Mouse (Mus musculus) midbrain, embryonic 12.5 days (tissue): ENCODE results near the gene Tusc1. TPM values are rescaled to one million over a fixed set of nuclear protein-coding genes. Genes with fewer than 3 reads are reported as not detected.

Source experiments
- ATAC-seq: fragments of 200-750 bp; cut with Nextera tagmentation; 2 replicates; pipeline ENCODE4 v1.8.0; 2017; ENCODE audit warnings: low read depth, moderate TSS enrichment, moderate library complexity; ENCODE audit not compliant: low FRiP score
- H3K27ac ChIP-seq: fragments of 300-500 bp; sonication (generic); replicated peaks from 2 replicates; pipeline ENCODE4 v1.5.1; 2016; ENCODE audit warnings: mild to moderate bottlenecking
- H3K27me3 ChIP-seq: fragments of 300-500 bp; sonication (generic); 2 replicates; pipeline ENCODE4 v1.6.1; 2016; ENCODE audit warnings: mild to moderate bottlenecking
- H3K36me3 ChIP-seq: fragments of 300-500 bp; sonication (generic); 2 replicates; pipeline ENCODE4 v1.6.1; 2016
- H3K4me1 ChIP-seq: fragments of 300-500 bp; sonication (generic); 2 replicates; pipeline ENCODE4 v1.6.1; 2016
- H3K4me2 ChIP-seq: fragments of 300-500 bp; sonication (generic); replicated peaks from 2 replicates; pipeline ENCODE4 v1.6.1; 2016; ENCODE audit warnings: mild to moderate bottlenecking, moderate library complexity
- H3K4me3 ChIP-seq: fragments of 300-500 bp; sonication (generic); 2 replicates; pipeline ENCODE4 v1.5.1; 2016; ENCODE audit warnings: mild to moderate bottlenecking
- H3K9ac ChIP-seq: fragments of 300-500 bp; sonication (generic); replicated peaks from 2 replicates; pipeline ENCODE4 v1.6.1; 2016; ENCODE audit warnings: mild to moderate bottlenecking, moderate library complexity
- H3K9me3 ChIP-seq: fragments of 300-500 bp; sonication (generic); 2 replicates; pipeline ENCODE4 v1.6.1; 2016; ENCODE audit warnings: mild to moderate bottlenecking
- whole genome bisulfite sequencing: fragments of 180-500 bp; shearing (Covaris S2); methylation state at CpG from one replicate; pipeline ENCODE4 v1.1.7; 2016; 5-methylcytosine and 5-hydroxymethylcytosine counted together
- polyA plus RNA-seq: library from polyadenylated mRNA; unstranded; fragments of >200 nt; fragmentation: Nextera tagmentation; extraction: Ambion mirVana; gene quantifications from 2 replicates; pipeline ENCODE4 v1.2.1, GENCODE M21; 2016

Tusc1 gene
- polyA plus RNA-seq = 9.1 and 11.0 TPM in 2 replicates

DNA sequence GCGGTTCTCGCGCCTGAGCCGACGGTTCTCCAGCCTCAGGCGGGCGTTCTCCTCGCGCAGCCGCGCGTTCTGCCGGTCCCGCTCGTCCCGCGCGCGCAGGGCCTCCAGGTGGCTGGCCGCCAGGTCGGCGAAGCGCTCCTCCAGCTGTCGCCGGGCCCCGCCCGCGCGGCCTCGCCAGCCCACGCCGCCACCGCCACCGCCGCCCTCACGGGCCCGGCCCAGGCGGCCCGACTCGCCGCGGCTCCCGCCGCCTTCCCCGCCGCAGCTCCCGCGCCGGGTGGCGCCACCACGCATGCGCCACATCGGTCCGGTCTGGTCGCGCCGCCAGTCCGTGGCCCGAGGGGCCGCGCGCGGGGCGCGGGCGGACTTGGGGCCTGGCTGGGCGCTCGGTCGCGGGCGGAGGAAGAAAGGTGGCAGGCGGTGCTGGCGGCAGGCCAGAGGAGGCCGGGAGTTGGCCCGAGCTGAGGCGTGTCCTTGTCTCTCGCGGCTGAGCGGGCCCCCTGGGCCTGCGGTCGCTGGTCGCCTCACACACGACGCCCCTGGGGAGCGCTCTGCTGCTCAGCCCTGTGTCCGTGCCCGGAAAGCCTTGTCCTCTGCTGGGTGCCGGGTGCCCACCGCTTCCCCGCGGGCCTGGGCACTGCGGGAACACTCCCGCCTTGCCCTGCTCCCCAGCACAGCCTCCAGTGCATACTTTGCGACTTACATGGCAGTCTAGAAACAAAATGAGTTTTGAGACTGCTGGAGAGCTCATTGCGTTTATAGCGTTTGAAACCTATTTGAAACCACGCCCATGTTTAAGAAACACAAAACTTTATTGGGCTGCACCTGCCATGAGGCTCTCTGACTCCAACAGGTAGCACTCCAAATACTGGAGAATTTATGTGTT lies at the start of gene Tusc1:
TSS of gene Tusc1 (minus strand) at position 394 of the 886 bp plus-strand sequence.
- Histone ChIP-seq H3K36me3 (no peaks in the 10 kb centered on the region), H3K27ac (peak within 1 kb of the TSS; percentile 93), H3K9ac (peak within 1 kb of the TSS; percentile 88), H3K4me1 (no peaks in the 10 kb centered on the region), H3K27me3 (no peaks in the 10 kb centered on the region), H3K9me3 (no peaks in the 10 kb centered on the region), H3K4me2 (peak within 1 kb of the TSS; percentile 83), H3K4me3 (peak within 1 kb of the TSS; percentile 75)
- peak; percentile 88 for ATAC-seq
- WGBS = under 1% methylated on average over 58 of the region's 97 CpGs

- Histone ChIP-seq H3K27me3 (no peaks in the 10 kb centered on the region), H3K36me3 (no peaks in the 10 kb centered on the region), H3K4me1 (no peaks in the 10 kb centered on the region), H3K9ac (no peak overlapping the region), H3K4me3 (no peak overlapping the region), H3K4me2 (no peak overlapping the region), H3K27ac (no peak overlapping the region), H3K9me3 (no peaks in the 10 kb centered on the region)
- ATAC-seq = no peak
- 75% methylated on average over 2 of the region's 2 CpGs for WGBS
Measured at GRCm38 (mm10) chr4:93352930-93353329, 17.6 kb upstream of the Tusc1 start.

DNA sequence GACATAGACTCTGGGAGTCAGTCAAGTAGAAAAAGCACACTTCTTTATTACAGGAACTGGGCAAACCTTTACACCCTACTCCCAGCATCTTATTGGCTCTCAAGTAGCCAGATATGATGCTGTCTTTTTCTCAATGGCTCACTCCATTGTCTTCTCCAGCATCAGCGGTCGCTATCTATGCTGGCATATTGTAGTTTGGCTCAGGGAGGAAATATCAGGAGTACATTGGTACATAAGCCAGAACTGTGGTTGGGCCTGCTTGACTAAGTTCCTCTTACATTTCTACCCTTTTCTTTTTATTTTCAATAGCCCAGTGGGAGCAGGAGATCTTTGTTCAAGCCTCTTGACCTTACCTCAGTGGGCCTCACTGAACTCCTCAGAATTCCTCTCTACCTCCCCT lies 9.0 kb upstream of the Tusc1 start:
- Histone ChIP-seq H3K9me3 (no peaks in the 10 kb centered on the region), H3K36me3 (no peaks in the 10 kb centered on the region), H3K27me3 (no peaks in the 10 kb centered on the region), H3K4me2 (no peak overlapping the region), H3K27ac (no peak overlapping the region), H3K4me3 (no peak overlapping the region), H3K4me1 (no peaks in the 10 kb centered on the region), H3K9ac (no peak overlapping the region)
- WGBS = 96% methylated on average over 2 of the region's 2 CpGs
- ATAC-seq = no peak

GRCm38 (mm10) chr4:93341568-93341967 lies 6.3 kb upstream of the Tusc1 start:
- Histone ChIP-seq H3K4me1 (no peaks in the 10 kb centered on the region), H3K27ac (no peak overlapping the region), H3K4me2 (no peak overlapping the region), H3K9ac (no peak overlapping the region), H3K9me3 (no peaks in the 10 kb centered on the region), H3K36me3 (no peaks in the 10 kb centered on the region), H3K27me3 (no peaks in the 10 kb centered on the region), H3K4me3 (no peak overlapping the region)
- ATAC-seq = no peak

DNA sequence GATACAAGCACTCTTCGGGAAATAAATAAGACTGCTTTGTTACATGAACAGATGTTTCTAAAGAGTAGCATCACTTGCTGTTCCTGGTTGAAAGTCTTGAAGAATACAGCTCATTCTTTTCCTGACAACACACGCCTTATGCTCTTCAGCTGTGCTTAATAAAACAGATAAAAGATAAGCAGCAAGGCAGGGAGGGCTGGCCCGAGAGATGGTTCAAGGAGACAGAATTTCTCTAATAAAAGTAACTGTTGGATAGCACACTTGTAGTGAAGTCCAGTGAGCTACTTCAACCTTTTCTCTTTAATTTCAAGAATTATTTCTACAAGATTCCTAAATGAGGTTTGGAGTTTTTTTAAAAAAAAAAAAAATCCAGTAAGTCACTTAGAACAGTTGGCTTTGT lies 2.7 kb upstream of the Tusc1 start:
- Histone ChIP-seq H3K9me3 (no peaks in the 10 kb centered on the region), H3K9ac (no peak overlapping the region), H3K27me3 (no peaks in the 10 kb centered on the region), H3K4me3 (no peak overlapping the region), H3K36me3 (no peaks in the 10 kb centered on the region), H3K4me2 (no peak overlapping the region), H3K4me1 (no peaks in the 10 kb centered on the region), H3K27ac (no peak overlapping the region)
- WGBS = 84% methylated on average over 3 of the region's 3 CpGs
- ATAC-seq = no peak

- H3K27ac ChIP-seq = peak overlapping the region; percentile 93
- H3K4me3 ChIP-seq = peak overlapping the region; percentile 75
- ATAC-seq = peak; percentile 89
- H3K27me3 ChIP-seq = no peaks in the 10 kb centered on the region
- WGBS = under 1% methylated on average over 49 of the region's 49 CpGs
- no peaks in the 10 kb centered on the region for H3K9me3 ChIP-seq
- peak overlapping the region; percentile 88 for H3K9ac ChIP-seq
- peak overlapping the region; percentile 83 for H3K4me2 ChIP-seq
- no peaks in the 10 kb centered on the region for H3K4me1 ChIP-seq
- H3K36me3 ChIP-seq = no peaks in the 10 kb centered on the region
Measured at GRCm38 (mm10) chr4:93334636-93335117, 634 bp downstream of the Tusc1 start.

GRCm38 (mm10) chr4:93307486-93307885 lies 27.8 kb downstream of the Tusc1 start:
- Histone ChIP-seq H3K9me3 (no peaks in the 10 kb centered on the region), H3K27me3 (no peaks in the 10 kb centered on the region), H3K27ac (no peak overlapping the region), H3K36me3 (no peaks in the 10 kb centered on the region), H3K9ac (no peak overlapping the region), H3K4me3 (no peak overlapping the region), H3K4me2 (no peak overlapping the region), H3K4me1 (no peaks in the 10 kb centered on the region)
- WGBS = 91% methylated on average over 3 of the region's 3 CpGs
- no peak for ATAC-seq

GRCm38 (mm10) chr4:93286065-93286464 lies 49.2 kb downstream of the Tusc1 start:
- ATAC-seq = no peak
- Histone ChIP-seq H3K27me3 (no peaks in the 10 kb centered on the region), H3K4me2 (no peak overlapping the region), H3K4me1 (no peaks in the 10 kb centered on the region), H3K9me3 (no peaks in the 10 kb centered on the region), H3K36me3 (no peaks in the 10 kb centered on the region), H3K27ac (no peak overlapping the region), H3K9ac (no peak overlapping the region), H3K4me3 (no peak overlapping the region)
- 86% methylated on average over 4 of the region's 4 CpGs for WGBS
